Mouse (Mus musculus) small intestine, adult 2 months (tissue): ENCODE data around the gene Phf11b.

Experiments used
- CTCF ChIP-seq: fragments of 200-500 bp; IDR thresholded peaks from 2 replicates; pipeline ENCODE4 v1.5.1; 2012; ENCODE audit warnings: low read depth, mild to moderate bottlenecking, control low read depth, inconsistent platforms, low read length, moderate library complexity, mixed read lengths; ENCODE audit not compliant: insufficient replicate concordance, insufficient read length; ENCODE audit errors: extremely low read depth
- POLR2A ChIP-seq: fragments of 200-500 bp; IDR thresholded peaks from 2 replicates; pipeline ENCODE4 v1.6.1; 2012; ENCODE audit warnings: low read depth, mild to moderate bottlenecking, control low read depth, inconsistent platforms, low read length, moderate library complexity

DNA sequence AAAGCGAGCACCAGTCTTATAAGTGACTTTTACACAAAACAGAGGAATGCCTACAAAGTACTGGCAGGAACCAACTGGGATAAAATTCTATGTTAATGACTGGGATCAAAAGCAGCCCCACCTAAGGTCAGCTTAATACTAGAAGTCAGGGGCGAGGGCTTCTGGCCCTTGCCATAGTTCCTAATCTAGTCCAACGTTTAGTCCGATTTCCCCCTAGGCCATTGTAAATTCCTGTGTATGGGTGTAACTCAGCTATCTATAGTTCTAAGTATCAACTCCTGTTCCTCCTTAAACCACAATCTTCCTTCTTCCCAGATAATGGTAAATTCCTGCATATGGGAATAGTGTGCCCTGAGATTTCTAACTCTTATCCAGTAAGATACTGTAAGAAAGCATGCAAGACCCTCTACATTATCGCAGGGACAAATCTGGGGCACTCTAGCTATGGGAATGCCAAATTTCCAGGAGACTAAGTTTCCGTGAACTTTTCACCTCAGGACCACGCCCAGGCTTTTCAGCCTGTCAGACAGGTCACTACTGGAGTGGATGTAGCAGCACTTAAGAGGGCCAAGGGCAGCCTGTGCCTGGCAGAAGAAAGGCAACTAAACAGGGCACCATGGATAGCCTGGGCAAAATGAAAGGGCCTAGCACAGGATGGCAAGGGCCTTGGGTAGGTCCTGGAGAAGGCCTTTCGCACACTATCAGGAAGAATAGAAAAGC, 25.4 kb upstream of the Phf11b start:
- TF ChIP-seq CTCF = no peak
- no peak for TF ChIP-seq POLR2A
